Mouse (Mus musculus) fat pad, adult 2 months (tissue): ENCODE measurements around the gene Fblim1.

Experiments
- DNase-seq: peaks from one replicate; pipeline ENCODE4 v3.0.0-alpha.2; 2011; ENCODE audit warnings: low read depth, low spot score; ENCODE audit errors: extremely low read depth

Fblim1 gene

GRCm38 (mm10) chr4:141601148-141601862 lies 4.6 kb downstream of the Fblim1 start:
- no peak for DNase-seq

- no peak for DNase-seq
Observed at GRCm38 (mm10) chr4:141600364-141600763, 5.5 kb downstream of the Fblim1 start.

- DNase-seq = no peak
Observed at GRCm38 (mm10) chr4:141599251-141600141, 6.4 kb downstream of the Fblim1 start.

- no peak for DNase-seq
Observed at GRCm38 (mm10) chr4:141598894-141599250, 7.0 kb downstream of the Fblim1 start.

- DNase-seq = no peak
Observed at GRCm38 (mm10) chr4:141598199-141598893, 7.5 kb downstream of the Fblim1 start.

GRCm38 (mm10) chr4:141596700-141597328 lies 9.1 kb downstream of the Fblim1 start:
- DNase-seq = no peak

GRCm38 (mm10) chr4:141595605-141596268 lies 10.2 kb downstream of the Fblim1 start:
- no peak for DNase-seq

GRCm38 (mm10) chr4:141595138-141595537 lies 10.8 kb downstream of the Fblim1 start:
- DNase-seq = no peak

GRCm38 (mm10) chr4:141591547-141591946 lies 14.3 kb downstream of the Fblim1 start:
- DNase-seq = no peak

GRCm38 (mm10) chr4:141583919-141584318 lies 22.0 kb downstream of the Fblim1 start:
- no peak for DNase-seq

GRCm38 (mm10) chr4:141581051-141581450 lies 24.8 kb downstream of the Fblim1 start:
- DNase-seq = no peak

GRCm38 (mm10) chr4:141578833-141579232 lies 27.1 kb downstream of the Fblim1 start:
- no peak for DNase-seq

GRCm38 (mm10) chr4:141576877-141577276 lies 29.0 kb downstream of the Fblim1 start:
- no peak for DNase-seq

GRCm38 (mm10) chr4:141576404-141576803 lies 29.5 kb downstream of the Fblim1 start:
- no peak for DNase-seq

GRCm38 (mm10) chr4:141574789-141575702 lies 30.9 kb downstream of the Fblim1 start:
- no peak for DNase-seq

- no peak for DNase-seq
Observed at GRCm38 (mm10) chr4:141573359-141573966, 32.4 kb downstream of the Fblim1 start.

GRCm38 (mm10) chr4:141572668-141573358 lies 33.1 kb downstream of the Fblim1 start:
- no peak for DNase-seq

- no peak for DNase-seq
Observed at GRCm38 (mm10) chr4:141571934-141572333, 34.0 kb downstream of the Fblim1 start.
